Mouse (Mus musculus) CH12.LX (cell line): ENCODE measurements at regions not wholly inside any gene's neighbourhood (a gene's known extent, or its start where the extent isn't known, plus 50 kb on each side); places are given as distances from the start of the nearest gene placed in this dataset.

Experiments used
- CTCF ChIP-seq, 2 experiments: IDR thresholded peaks in 1 of 2; conservative IDR thresholded peaks in 1 of 2; 2 replicates each; pipeline ENCODE4 v1.5.1; 2011 to 2012; ENCODE audit warnings: low read depth in 2 of 2, low read length in 2 of 2, improper control_type of control experiment in 1 of 2, inconsistent platforms in 1 of 2, mild to moderate bottlenecking in 1 of 2, moderate library complexity in 1 of 2
- ETS1 ChIP-seq: conservative IDR thresholded peaks from 2 replicates; pipeline ENCODE4 v1.6.1; 2012; ENCODE audit warnings: low read depth, mild to moderate bottlenecking, inconsistent platforms, low read length, improper control_type of control experiment, moderate library complexity
- POLR2A ChIP-seq: IDR thresholded peaks from 2 replicates; pipeline ENCODE4 v1.6.1; 2011; ENCODE audit warnings: low read depth, mild to moderate bottlenecking, improper control_type of control experiment, low read length
- POLR2AphosphoS2 ChIP-seq: IDR thresholded peaks from 2 replicates; pipeline ENCODE4 v1.6.1; 2011; ENCODE audit warnings: low read depth, low read length, improper control_type of control experiment

- no peak for TF ChIP-seq ETS1
- no peak for TF ChIP-seq CTCF (conservative IDR thresholded peaks at IDR 0.05 in 1 of 2, IDR thresholded peaks at IDR 0.05 in 1 of 2; ENCODE audit: low read depth in 2 of 2, low read length in 2 of 2)
- no peak for TF ChIP-seq POLR2AphosphoS2
- no peak for TF ChIP-seq POLR2A
These were observed 215.3 kb upstream of the Sulf2 start for GRCm38 (mm10) chr2:166370776-166371175.
